8 mouse cellular contexts compared by ENCODE assay signal in genomic region chr2:167924803-167925604, GRCm38 (mm10). TPM values are rescaled to one million over a fixed set of nuclear protein-coding genes. Genes with fewer than 3 reads are reported as not detected.
A peak's percentile ranks its signal among the peaks of the same experiment; 100 is the strongest.
DNase-seq lines count a peak whose midpoint lies in the region; ATAC-seq lines count a peak whose summit lies in the region.

No protein-coding gene starts in this region.

- peak overlapping the region; percentile 33 for H3K4me3 ChIP-seq in hindbrain, embryonic 14.5 days (replicated peaks; ENCODE audit: low read length)

- 0 out of 2 replicates have a peak overlapping the region, but pooled peaks have one; percentile 46 for H3K27ac ChIP-seq in hindbrain, embryonic 14.5 days

- H3K9me3 ChIP-seq in hindbrain, embryonic 14.5 days (ENCODE audit: control insufficient read depth, low read length), result no peaks in the 10 kb centered on the region

- peaks cover 6% of the 10 kb centered on the region for H3K4me1 ChIP-seq in hindbrain, embryonic 14.5 days (replicated peaks; ENCODE audit: control insufficient read depth, insufficient read depth, low read length)

- peak overlapping the region; percentile 84 for H3K4me2 ChIP-seq in hindbrain, embryonic 14.5 days (replicated peaks)

- WGBS in hindbrain, embryonic 14.5 days, result 5% methylated on average over 29 of the region's 29 CpGs

- H3K36me3 ChIP-seq in hindbrain, embryonic 14.5 days (replicated peaks; ENCODE audit: control insufficient read depth, insufficient read depth), result no peaks in the 10 kb centered on the region

- peak; percentile 83 for DNase-seq in T-cell, adult 2 months (ENCODE audit: low spot score)
- peak; percentile 76 to 77 for DNase-seq in cerebellum, postnatal 36 days
- peak; percentile 78 to 85 for DNase-seq in frontal cortex, postnatal 36 days (ENCODE audit: low spot score in 2 of 2)
- DNase-seq in hindbrain, embryonic 14.5 days (ENCODE audit: low spot score), result peak; percentile 68
- peak; percentile 60 to 73 for DNase-seq in layer of hippocampus, postnatal 25 days (ENCODE audit: extremely low spot score in 1 of 2, low spot score in 1 of 2)
- peak; percentile 90 for DNase-seq in lung, postnatal 14 days
- peak; percentile 80 for DNase-seq in ovary, postnatal 36 days (ENCODE audit: low spot score)
- peak; percentile 90 for DNase-seq in thymus, postnatal 14 days

- ATAC-seq in hindbrain, embryonic 14.5 days (ENCODE audit: low FRiP score), result peak; percentile 19; the same call in 1 of the 2 replicates

- peak overlapping the region; percentile 59; the same call in 1 of the 2 replicates for H3K9ac ChIP-seq in hindbrain, embryonic 14.5 days

- H3K27me3 ChIP-seq in hindbrain, embryonic 14.5 days (ENCODE audit: control insufficient read depth, insufficient read depth, low read length), result no peaks in the 10 kb centered on the region

RNA-seq across cellular contexts. Expression of gene Ptpn1, which starts 6.9 kb away (rescaled TPM):
- 62.3 and 69.3 TPM in 2 replicates for polyA plus RNA-seq in hindbrain, embryonic 14.5 days (2014; fragmentation: Nextera tagmentation; extraction: Ambion mirVana)
- total RNA-seq in layer of hippocampus, postnatal 25 days (2021), result 10 to 100 TPM; 62.5 to 63.8 TPM

Comparison
In these comparisons a context has a peak if more than half of its experiments do, and no peak if none do; other contexts are left out.
1. Peak in every context shown above with its lines: DNase-seq, ATAC-seq, H3K4me3 ChIP-seq and H3K27ac ChIP-seq.